ENCODE assay signal across 8 mouse cellular contexts in the genomic region with DNA sequence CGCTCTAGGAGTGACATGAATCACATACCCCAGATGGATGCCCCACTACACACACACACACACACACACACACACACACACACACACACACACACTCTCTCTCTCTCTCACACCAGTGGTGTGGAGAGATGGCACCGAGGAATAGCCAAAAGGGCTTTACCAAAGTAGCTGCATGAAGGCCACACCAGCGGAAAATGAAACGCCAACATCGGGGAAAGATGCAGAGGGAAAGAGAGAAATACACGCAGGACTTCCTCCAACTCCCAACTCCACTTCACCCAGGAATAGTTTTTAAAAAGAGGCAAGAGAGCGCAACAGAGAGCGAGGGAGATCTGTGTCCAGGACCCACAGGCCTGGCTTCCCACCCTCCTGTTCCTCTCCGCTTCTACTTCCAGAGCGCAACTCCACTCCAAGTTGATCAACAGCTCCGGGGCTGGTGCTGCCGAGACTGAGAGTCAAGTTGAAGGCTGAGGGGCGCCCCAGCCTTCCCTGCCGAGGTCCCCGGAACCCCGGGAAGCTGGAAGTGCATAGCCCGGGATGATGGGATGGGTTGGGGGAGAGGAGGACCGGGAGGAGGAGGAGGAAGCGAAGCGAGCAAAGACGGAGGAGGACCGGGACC.
A peak's percentile ranks its signal among the peaks of the same experiment; 100 is the strongest.
DNase-seq lines count a peak whose midpoint lies in the region; ATAC-seq and TF ChIP-seq lines count a peak whose summit lies in the region.

No protein-coding gene starts in this region.

- no peak for TF ChIP-seq POLR2A in lung, adult 2 months (IDR thresholded peaks at IDR 0.05; ENCODE audit: borderline replicate concordance, extremely low read depth, low read depth, low read length)

- no peak; the same call in 1 of the 2 replicates for ATAC-seq in forebrain, embryonic 13.5 days
- ATAC-seq in liver, embryonic 13.5 days (ENCODE audit: low read depth), result peak; percentile 47
- ATAC-seq in stomach, embryonic 15.5 days (ENCODE audit: insufficient read depth, low FRiP score, low read depth), result no peak; the same call in 1 of the 2 replicates

- peak overlapping the region; percentile 89 for H3K27ac ChIP-seq in forebrain, embryonic 13.5 days
- H3K27ac ChIP-seq in liver, embryonic 13.5 days, result peak overlapping the region; percentile 68
- H3K27ac ChIP-seq in stomach, embryonic 15.5 days, result peak overlapping the region; percentile 93

- peaks cover 21% of the 10 kb centered on the region for H3K4me1 ChIP-seq in lung, adult 2 months (ENCODE audit: control insufficient read depth, insufficient read depth, low read length)
- H3K4me1 ChIP-seq in forebrain, embryonic 13.5 days, result peaks cover 44% of the 10 kb centered on the region
- peaks cover 51% of the 10 kb centered on the region for H3K4me1 ChIP-seq in liver, embryonic 13.5 days (replicated peaks)
- peaks cover 25% of the 10 kb centered on the region for H3K4me1 ChIP-seq in stomach, embryonic 15.5 days

- no peaks in the 10 kb centered on the region for H3K9me3 ChIP-seq in forebrain, embryonic 13.5 days (replicated peaks)
- H3K9me3 ChIP-seq in liver, embryonic 13.5 days (replicated peaks), result no peaks in the 10 kb centered on the region
- no peaks in the 10 kb centered on the region for H3K9me3 ChIP-seq in stomach, embryonic 15.5 days

- H3K27me3 ChIP-seq in forebrain, embryonic 13.5 days, result 0 out of 2 replicates have a peak, but pooled peaks cover 4% of the 10 kb centered on the region
- H3K27me3 ChIP-seq in liver, embryonic 13.5 days, result peaks cover 21% of the 10 kb centered on the region
- H3K27me3 ChIP-seq in stomach, embryonic 15.5 days (replicated peaks), result no peaks in the 10 kb centered on the region

- peak overlapping the region; percentile 81 for H3K9ac ChIP-seq in forebrain, embryonic 13.5 days
- peak overlapping the region; percentile 67 for H3K9ac ChIP-seq in liver, embryonic 13.5 days
- H3K9ac ChIP-seq in stomach, embryonic 15.5 days, result peak overlapping the region; percentile 32

- 3% methylated on average over 22 of the region's 22 CpGs for WGBS in lung, adult 2 months
- 1% methylated on average over 20 of the region's 22 CpGs for WGBS in forebrain, embryonic 13.5 days
- WGBS in liver, embryonic 13.5 days (ENCODE audit: insufficient replicate concordance), result 0% methylated on average over 20 of the region's 22 CpGs
- 1% methylated on average over 18 of the region's 22 CpGs for WGBS in stomach, embryonic 15.5 days

- H3K4me2 ChIP-seq in forebrain, embryonic 13.5 days, result peak overlapping the region; percentile 89
- peak overlapping the region; percentile 76 for H3K4me2 ChIP-seq in liver, embryonic 13.5 days
- H3K4me2 ChIP-seq in stomach, embryonic 15.5 days, result peak overlapping the region; percentile 78

- TF ChIP-seq CTCF in lung, adult 2 months (IDR thresholded peaks at IDR 0.05; ENCODE audit: insufficient read depth, low read length), result no peak

- H3K4me3 ChIP-seq in lung, adult 2 months (replicated peaks; ENCODE audit: extremely low read depth, low read depth, low read length), result peak overlapping the region; percentile 99
- H3K4me3 ChIP-seq in forebrain, embryonic 13.5 days, result peak overlapping the region; percentile 65
- peak overlapping the region; percentile 66 for H3K4me3 ChIP-seq in liver, embryonic 13.5 days (replicated peaks)
- peak overlapping the region; percentile 74 for H3K4me3 ChIP-seq in stomach, embryonic 15.5 days (replicated peaks)

- peak; percentile 64 for DNase-seq in lung, adult 2 months
- no peak for DNase-seq in lung, postnatal 4 days
- peak; percentile 70 for DNase-seq in ZHBTc4 (ENCODE audit: low read depth, low spot score)
- DNase-seq in liver, embryonic 13.5 days, result no peak
- DNase-seq in urinary bladder, postnatal 25 days (ENCODE audit: low spot score), result no peak
- no peak for DNase-seq in left cerebral cortex, adult 9 months (ENCODE audit: low spot score in 2 of 2)

- no peaks in the 10 kb centered on the region for H3K36me3 ChIP-seq in forebrain, embryonic 13.5 days (ENCODE audit: poor library complexity, severe bottlenecking)
- H3K36me3 ChIP-seq in liver, embryonic 13.5 days, result no peaks in the 10 kb centered on the region
- no peaks in the 10 kb centered on the region for H3K36me3 ChIP-seq in stomach, embryonic 15.5 days

Comparison
In these comparisons a context has a peak if more than half of its experiments do, and no peak if none do; other contexts are left out.
1. DNase-seq: peak in lung, adult 2 months (single experiment) and ZHBTc4 (single experiment); none in lung, postnatal 4 days (0 of 2), liver, embryonic 13.5 days (single experiment), urinary bladder, postnatal 25 days (single experiment) and left cerebral cortex, adult 9 months (0 of 2).
2. Peak in every context shown above with its lines, with median percentiles within 50 percentile points of each other: H3K4me3 ChIP-seq, H3K27ac ChIP-seq, H3K4me2 ChIP-seq and H3K9ac ChIP-seq.